Mouse (Mus musculus) hindbrain, embryonic 15.5 days (tissue): ENCODE measurements at regions not wholly inside any gene's neighbourhood (a gene's known extent, or its start where the extent isn't known, plus 50 kb on each side); places are given as distances from the start of the nearest gene placed in this dataset.
A peak's percentile ranks its signal among the peaks of the same experiment; 100 is the strongest.

Experiments used
- ATAC-seq: fragments of 200-750 bp; cut with Nextera tagmentation; 2 replicates; pipeline ENCODE4 v1.8.0; 2017; ENCODE audit warnings: low read depth, moderate number of reproducible peaks, moderate TSS enrichment; ENCODE audit not compliant: low FRiP score
- H3K27ac ChIP-seq: fragments of 300-500 bp; sonication (generic); replicated peaks from 2 replicates; pipeline ENCODE4 v1.5.1; 2015; ENCODE audit warnings: mild to moderate bottlenecking, inconsistent platforms
- H3K27me3 ChIP-seq: fragments of 300-500 bp; sonication (generic); 2 replicates; pipeline ENCODE4 v1.6.1; 2015; ENCODE audit warnings: control low read depth, inconsistent platforms
- H3K36me3 ChIP-seq: fragments of 300-500 bp; sonication (generic); 2 replicates; pipeline ENCODE4 v1.6.1; 2015; ENCODE audit warnings: control low read depth, inconsistent platforms
- H3K4me1 ChIP-seq: fragments of 300-500 bp; sonication (generic); replicated peaks from 2 replicates; pipeline ENCODE4 v1.6.1; 2015; ENCODE audit warnings: control low read depth, inconsistent platforms
- H3K4me2 ChIP-seq: fragments of 300-500 bp; sonication (generic); 2 replicates; pipeline ENCODE4 v1.6.1; 2015; ENCODE audit warnings: moderate library complexity, mild to moderate bottlenecking, inconsistent platforms
- H3K4me3 ChIP-seq: fragments of 300-500 bp; sonication (generic); 2 replicates; pipeline ENCODE4 v1.5.1; 2015; ENCODE audit warnings: mild to moderate bottlenecking, inconsistent platforms
- H3K9ac ChIP-seq: fragments of 300-500 bp; sonication (generic); 2 replicates; pipeline ENCODE4 v1.6.1; 2015; ENCODE audit warnings: inconsistent platforms
- H3K9me3 ChIP-seq: fragments of 300-500 bp; sonication (generic); 2 replicates; pipeline ENCODE4 v1.6.1; 2016; ENCODE audit warnings: control low read depth, inconsistent platforms
- WGBS: fragments of 180-500 bp; shearing (Covaris S2); methylation state at CpG from one replicate; pipeline ENCODE4 v1.1.7; 2015; 5-methylcytosine and 5-hydroxymethylcytosine counted together

GRCm38 (mm10) chr14:58442501-58442900 lies 372.2 kb downstream of the Fgf9 start:
- ATAC-seq = no peak
- Histone ChIP-seq H3K27ac (no peak overlapping the region), H3K9me3 (no peaks in the 10 kb centered on the region), H3K4me2 (no peak overlapping the region), H3K4me1 (no peaks in the 10 kb centered on the region), H3K4me3 (no peak overlapping the region), H3K9ac (no peak overlapping the region), H3K36me3 (no peaks in the 10 kb centered on the region), H3K27me3 (no peaks in the 10 kb centered on the region)
- WGBS = 93% methylated on average over 3 of the region's 3 CpGs

- no peaks in the 10 kb centered on the region for H3K36me3 ChIP-seq
- no peak overlapping the region for H3K4me3 ChIP-seq
- no peak overlapping the region for H3K27ac ChIP-seq
- 80% methylated on average over 2 of the region's 2 CpGs for WGBS
- no peak for ATAC-seq
- no peak overlapping the region for H3K9ac ChIP-seq
- H3K4me2 ChIP-seq = no peak overlapping the region
- no peaks in the 10 kb centered on the region for H3K9me3 ChIP-seq
- no peaks in the 10 kb centered on the region for H3K27me3 ChIP-seq
- no peaks in the 10 kb centered on the region for H3K4me1 ChIP-seq
These were observed 369.6 kb downstream of the Fgf9 start for GRCm38 (mm10) chr14:58439963-58440362.

GRCm38 (mm10) chr14:58436096-58436495 lies 365.7 kb downstream of the Fgf9 start:
- Histone ChIP-seq H3K27me3 (no peaks in the 10 kb centered on the region), H3K27ac (no peak overlapping the region), H3K36me3 (no peaks in the 10 kb centered on the region), H3K9ac (no peak overlapping the region), H3K4me1 (no peaks in the 10 kb centered on the region), H3K9me3 (no peaks in the 10 kb centered on the region), H3K4me3 (no peak overlapping the region), H3K4me2 (no peak overlapping the region)
- ATAC-seq = no peak
- 99% methylated on average over 3 of the region's 3 CpGs for WGBS

GRCm38 (mm10) chr14:58426472-58426871 lies 356.1 kb downstream of the Fgf9 start:
- no peaks in the 10 kb centered on the region for H3K27me3 ChIP-seq

GRCm38 (mm10) chr14:58421904-58422303 lies 351.6 kb downstream of the Fgf9 start:
- Histone ChIP-seq H3K4me2 (no peak overlapping the region), H3K36me3 (no peaks in the 10 kb centered on the region), H3K27me3 (no peaks in the 10 kb centered on the region), H3K9me3 (no peaks in the 10 kb centered on the region), H3K9ac (no peak overlapping the region), H3K4me1 (no peaks in the 10 kb centered on the region), H3K27ac (no peak overlapping the region), H3K4me3 (no peak overlapping the region)
- no peak for ATAC-seq
- 71% methylated on average over 5 of the region's 5 CpGs for WGBS

More at GRCm38 (mm10) chr14:58426472-58426871, 356.1 kb downstream of the Fgf9 start:
- Histone ChIP-seq H3K9ac (no peak overlapping the region), H3K36me3 (no peaks in the 10 kb centered on the region), H3K4me2 (no peak overlapping the region), H3K9me3 (no peaks in the 10 kb centered on the region), H3K27ac (no peak overlapping the region), H3K4me3 (no peak overlapping the region), H3K4me1 (no peaks in the 10 kb centered on the region)
- ATAC-seq = no peak
- 74% methylated on average over 6 of the region's 6 CpGs for WGBS

- Histone ChIP-seq H3K36me3 (no peaks in the 10 kb centered on the region), H3K4me1 (no peaks in the 10 kb centered on the region), H3K9ac (no peak overlapping the region), H3K4me3 (no peak overlapping the region), H3K9me3 (no peaks in the 10 kb centered on the region), H3K27ac (no peak overlapping the region), H3K27me3 (no peaks in the 10 kb centered on the region), H3K4me2 (no peak overlapping the region)
- WGBS = 24% methylated on average over 1 of the region's 1 CpGs
- ATAC-seq = peak; percentile 61; the same call in 1 of the 2 replicates
These were observed 347.2 kb downstream of the Fgf9 start for GRCm38 (mm10) chr14:58417545-58417944.

- no peaks in the 10 kb centered on the region for H3K9me3 ChIP-seq
- ATAC-seq = no peak
- WGBS = 87% methylated on average over 9 of the region's 9 CpGs
These were observed 321.8 kb downstream of the Fgf9 start for GRCm38 (mm10) chr14:58392055-58392726.

GRCm38 (mm10) chr14:58390741-58391140 lies 320.4 kb downstream of the Fgf9 start:
- Histone ChIP-seq H3K36me3 (no peaks in the 10 kb centered on the region), H3K4me2 (no peak overlapping the region), H3K27ac (no peak overlapping the region), H3K27me3 (no peaks in the 10 kb centered on the region), H3K4me3 (no peak overlapping the region), H3K9ac (no peak overlapping the region), H3K9me3 (no peaks in the 10 kb centered on the region), H3K4me1 (no peaks in the 10 kb centered on the region)
- WGBS = 95% methylated on average over 2 of the region's 2 CpGs
- no peak for ATAC-seq

More at GRCm38 (mm10) chr14:58392055-58392726, 321.8 kb downstream of the Fgf9 start:
- Histone ChIP-seq H3K27me3 (no peaks in the 10 kb centered on the region), H3K4me1 (no peaks in the 10 kb centered on the region), H3K4me2 (no peak overlapping the region), H3K9ac (no peak overlapping the region), H3K27ac (no peak overlapping the region), H3K36me3 (no peaks in the 10 kb centered on the region), H3K4me3 (no peak overlapping the region)

GRCm38 (mm10) chr14:58387348-58388000 lies 317.1 kb downstream of the Fgf9 start:
- H3K27ac ChIP-seq = no peak overlapping the region
- H3K4me3 ChIP-seq = no peak overlapping the region
- no peaks in the 10 kb centered on the region for H3K27me3 ChIP-seq
- no peaks in the 10 kb centered on the region for H3K9me3 ChIP-seq
- no peak overlapping the region for H3K9ac ChIP-seq
- 83% methylated on average over 9 of the region's 9 CpGs for WGBS
- ATAC-seq = no peak
- H3K4me1 ChIP-seq = no peaks in the 10 kb centered on the region
- no peaks in the 10 kb centered on the region for H3K36me3 ChIP-seq
- H3K4me2 ChIP-seq = no peak overlapping the region

GRCm38 (mm10) chr14:58375056-58375455 lies 304.7 kb downstream of the Fgf9 start:
- no peak overlapping the region for H3K9ac ChIP-seq
- no peaks in the 10 kb centered on the region for H3K9me3 ChIP-seq
- H3K27ac ChIP-seq = no peak overlapping the region
- no peak overlapping the region for H3K4me2 ChIP-seq
- H3K36me3 ChIP-seq = no peaks in the 10 kb centered on the region
- no peak for ATAC-seq
- no peak overlapping the region for H3K4me3 ChIP-seq
- H3K27me3 ChIP-seq = no peaks in the 10 kb centered on the region
- no peaks in the 10 kb centered on the region for H3K4me1 ChIP-seq

- no peak overlapping the region for H3K27ac ChIP-seq
- H3K4me2 ChIP-seq = no peak overlapping the region
- no peak overlapping the region for H3K9ac ChIP-seq
- ATAC-seq = no peak
- H3K4me3 ChIP-seq = no peak overlapping the region
- no peaks in the 10 kb centered on the region for H3K27me3 ChIP-seq
- 70% methylated on average over 2 of the region's 2 CpGs for WGBS
- no peaks in the 10 kb centered on the region for H3K9me3 ChIP-seq
- H3K4me1 ChIP-seq = no peaks in the 10 kb centered on the region
- H3K36me3 ChIP-seq = no peaks in the 10 kb centered on the region
These were observed 286.5 kb downstream of the Fgf9 start for GRCm38 (mm10) chr14:58356824-58357223.

GRCm38 (mm10) chr14:58352986-58353385 lies 282.6 kb downstream of the Fgf9 start:
- Histone ChIP-seq H3K27ac (no peak overlapping the region), H3K9ac (no peak overlapping the region), H3K4me2 (no peak overlapping the region), H3K9me3 (no peaks in the 10 kb centered on the region), H3K36me3 (no peaks in the 10 kb centered on the region), H3K27me3 (no peaks in the 10 kb centered on the region), H3K4me3 (no peak overlapping the region), H3K4me1 (no peaks in the 10 kb centered on the region)
- no peak for ATAC-seq

- Histone ChIP-seq H3K9me3 (no peaks in the 10 kb centered on the region), H3K27me3 (no peaks in the 10 kb centered on the region), H3K27ac (no peak overlapping the region), H3K36me3 (no peaks in the 10 kb centered on the region), H3K9ac (no peak overlapping the region), H3K4me3 (no peak overlapping the region), H3K4me1 (no peaks in the 10 kb centered on the region), H3K4me2 (no peak overlapping the region)
- 75% methylated on average over 14 of the region's 14 CpGs for WGBS
- ATAC-seq = no peak
These were observed 265.8 kb downstream of the Fgf9 start for GRCm38 (mm10) chr14:58336148-58336547.
